Mouse (Mus musculus) cerebellum, adult 2 months (tissue): ENCODE results near the gene Upf2. TPM values are rescaled to one million over a fixed set of nuclear protein-coding genes. Genes with fewer than 3 reads are reported as not detected.
"Not testable (repeated sequence)": the region's sequence is repeated elsewhere in the genome, so short reads cannot be mapped to it uniquely, and the experiment has no call there.

ENCODE experiments used
- DNase-seq, 2 experiments: peaks; one replicate each; pipeline ENCODE4 v3.0.0; 2021
- H3K27ac ChIP-seq: fragments of 200-500 bp; 2 replicates; pipeline ENCODE4 v1.5.1; 2012; ENCODE audit warnings: low read length, control low read depth, inconsistent platforms; ENCODE audit not compliant: insufficient read depth
- H3K27me3 ChIP-seq: fragments of 200-500 bp; 2 replicates; pipeline ENCODE4 v1.6.1; 2012; ENCODE audit warnings: inconsistent platforms, mild to moderate bottlenecking, low read length, moderate library complexity; ENCODE audit not compliant: control insufficient read depth, insufficient read depth
- H3K4me1 ChIP-seq: fragments of 200-500 bp; 2 replicates; pipeline ENCODE4 v1.6.1; 2011; ENCODE audit warnings: low read length; ENCODE audit not compliant: control insufficient read depth, insufficient read depth
- H3K4me3 ChIP-seq: fragments of 200-500 bp; replicated peaks from 2 replicates; pipeline ENCODE3; 2011; ENCODE audit warnings: mild to moderate bottlenecking, low read depth, low read length, control low read depth; ENCODE audit not compliant: insufficient read depth
- CTCF ChIP-seq: fragments of 200-500 bp; IDR thresholded peaks from 2 replicates; pipeline ENCODE4 v1.5.1; 2011; ENCODE audit warnings: low read depth, mild to moderate bottlenecking, control low read depth, low read length, moderate library complexity, borderline replicate concordance; ENCODE audit not compliant: insufficient read depth
- POLR2A ChIP-seq: fragments of 200-500 bp; IDR thresholded peaks from 2 replicates; pipeline ENCODE4 v1.6.1; 2011; ENCODE audit warnings: low read length, control low read depth, borderline replicate concordance; ENCODE audit not compliant: insufficient read depth
- WGBS: fragments of 180-500 bp; shearing (Covaris S2); methylation state at CpG from one replicate; pipeline ENCODE4 v1.1.7; 2018; 5-methylcytosine and 5-hydroxymethylcytosine counted together
- polyA plus RNA-seq: library from polyadenylated mRNA; depleted of rRNA; stranded (reverse); fragments of >200 nt; gene quantifications from 2 replicates; pipeline ENCODE4 v1.2.3, GENCODE M21; 2012

Upf2 gene
- polyA plus RNA-seq, 1 experiment: 21.8 TPM

DNA sequence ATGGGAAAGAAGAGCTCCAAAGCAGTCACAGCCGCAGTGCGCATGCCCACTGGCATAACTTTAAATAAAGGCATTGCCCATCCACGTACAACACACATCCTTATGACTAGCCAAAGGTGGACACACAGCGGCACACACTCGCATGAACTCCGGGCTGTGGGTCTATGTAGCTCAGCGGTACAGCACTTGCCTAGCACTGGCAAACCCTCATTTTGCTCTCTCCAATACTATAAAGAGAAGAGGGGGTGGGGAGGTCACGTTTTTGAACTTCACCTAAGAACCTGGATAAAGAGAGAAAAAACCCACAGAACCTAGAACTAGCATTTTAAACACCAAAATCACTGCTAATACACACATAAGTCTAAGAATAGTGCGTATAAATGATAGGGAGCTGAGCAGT lies 10.3 kb upstream of the Upf2 start:
- H3K4me3 ChIP-seq: no peak overlapping the region
- no peak for TF ChIP-seq POLR2A
- no peak for DNase-seq
- no peaks in the 10 kb centered on the region for H3K27me3 ChIP-seq
- no peak overlapping the region for H3K27ac ChIP-seq
- no peaks in the 10 kb centered on the region; the same call in 1 of the 2 replicates for H3K4me1 ChIP-seq
- WGBS: 92% methylated on average over 9 of the region's 9 CpGs

- H3K27ac ChIP-seq: no peak overlapping the region
- H3K4me3 ChIP-seq: peak overlapping the region; percentile 60
- no peaks in the 10 kb centered on the region; the same call in 1 of the 2 replicates for H3K4me1 ChIP-seq
- TF ChIP-seq CTCF (no peak), POLR2A (no peak)
- H3K27me3 ChIP-seq: no peaks in the 10 kb centered on the region
- no peak for DNase-seq
- 64% methylated on average over 11 of the region's 11 CpGs for WGBS
These were observed 9.3 kb upstream of the Upf2 start for GRCm38 (mm10) chr2:5941861-5942415.

DNA sequence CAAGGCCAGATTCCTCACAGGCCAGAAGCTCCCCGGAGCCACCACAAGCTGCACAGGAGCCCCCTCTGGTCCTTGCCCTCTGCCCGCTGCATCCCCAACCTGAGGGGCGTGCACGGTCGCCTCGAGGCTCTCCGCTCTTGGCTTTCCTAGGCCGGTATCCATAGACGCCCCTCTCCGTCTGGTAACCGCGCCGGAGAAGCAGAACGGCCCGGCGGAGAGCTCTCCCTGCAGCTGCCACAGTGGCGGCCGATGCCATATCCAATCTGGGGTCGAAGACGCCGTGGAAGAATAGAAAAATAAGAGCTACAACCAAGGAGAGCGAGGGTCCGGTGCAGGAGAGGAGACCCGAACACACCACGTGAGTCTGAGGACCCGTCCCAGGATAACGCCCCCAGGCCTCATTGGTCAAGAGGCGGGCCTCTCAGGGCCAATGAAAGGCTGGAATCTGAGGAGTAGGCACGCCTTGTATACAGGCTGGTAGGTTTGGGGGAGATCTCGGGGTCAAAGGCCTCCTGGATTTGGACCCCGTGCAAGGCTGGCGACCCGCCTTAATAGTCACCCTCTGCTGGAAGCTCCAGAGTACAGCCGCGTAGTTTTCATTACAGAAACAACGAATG lies 8.7 kb upstream of the Upf2 start, which contains the start of gene Dhtkd1:
TSS of gene Dhtkd1 (minus strand) at position 377 of the 617 bp plus-strand sequence.
- H3K4me1 ChIP-seq: no peaks in the 10 kb centered on the region; the same call in 1 of the 2 replicates
- DNase-seq: peak; percentile 64 to 65
- H3K27ac ChIP-seq: no peak within 1 kb of the TSS
- peak within 1 kb of the TSS; percentile 60 for H3K4me3 ChIP-seq
- no peaks in the 10 kb centered on the region for H3K27me3 ChIP-seq
- TF ChIP-seq POLR2A (no peak), CTCF (no peak)
- WGBS: 2% methylated on average over 36 of the region's 36 CpGs

DNA sequence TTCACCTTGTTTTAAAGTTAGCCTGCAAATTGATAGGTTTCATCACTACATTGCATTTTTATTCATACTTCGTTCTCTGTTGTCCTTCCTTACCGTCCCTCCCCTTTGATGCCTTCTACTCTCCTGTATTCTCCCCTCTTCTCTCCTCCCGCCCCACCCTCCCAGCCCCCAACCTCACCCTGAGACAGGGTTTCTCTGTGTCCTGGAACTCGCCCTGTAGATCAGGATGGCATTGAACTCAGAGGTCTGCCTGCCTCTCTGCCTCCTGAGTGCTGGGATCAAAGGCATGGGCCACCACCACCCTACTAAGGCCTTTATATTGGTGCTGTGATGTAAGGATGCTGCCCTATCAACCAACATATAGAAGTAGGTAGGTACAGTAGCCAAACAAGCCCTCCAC lies 8.2 kb upstream of the Upf2 start:
- no peaks in the 10 kb centered on the region for H3K27me3 ChIP-seq
- DNase-seq: no peak
- H3K4me1 ChIP-seq: no peaks in the 10 kb centered on the region; the same call in 1 of the 2 replicates
- 62% methylated on average over 4 of the region's 4 CpGs for WGBS
- no peak overlapping the region for H3K27ac ChIP-seq
- TF ChIP-seq POLR2A (no peak), CTCF (no peak)
- peak overlapping the region; percentile 60 for H3K4me3 ChIP-seq

- WGBS: 96% methylated on average over 1 of the region's 1 CpGs
- no peaks in the 10 kb centered on the region; the same call in none of the 2 replicates for H3K4me1 ChIP-seq
- no peak for TF ChIP-seq POLR2A
- TF ChIP-seq CTCF: no peak
These were observed 5.6 kb upstream of the Upf2 start for GRCm38 (mm10) chr2:5945629-5946028.

GRCm38 (mm10) chr2:5946876-5947275 lies 4.4 kb upstream of the Upf2 start:
- no peak for TF ChIP-seq POLR2A
- TF ChIP-seq CTCF: no peak
- Histone ChIP-seq H3K4me1 (no peaks in the 10 kb centered on the region; the same call in none of the 2 replicates), H3K27ac (no peak overlapping the region), H3K4me3 (no peak overlapping the region), H3K27me3 (no peaks in the 10 kb centered on the region)
- 90% methylated on average over 3 of the region's 3 CpGs for WGBS
- no peak for DNase-seq

More at GRCm38 (mm10) chr2:5945629-5946028, 5.6 kb upstream of the Upf2 start:
- H3K4me3 ChIP-seq: no peak overlapping the region
- no peaks in the 10 kb centered on the region for H3K27me3 ChIP-seq
- H3K27ac ChIP-seq: no peak overlapping the region
- DNase-seq: no peak

DNA sequence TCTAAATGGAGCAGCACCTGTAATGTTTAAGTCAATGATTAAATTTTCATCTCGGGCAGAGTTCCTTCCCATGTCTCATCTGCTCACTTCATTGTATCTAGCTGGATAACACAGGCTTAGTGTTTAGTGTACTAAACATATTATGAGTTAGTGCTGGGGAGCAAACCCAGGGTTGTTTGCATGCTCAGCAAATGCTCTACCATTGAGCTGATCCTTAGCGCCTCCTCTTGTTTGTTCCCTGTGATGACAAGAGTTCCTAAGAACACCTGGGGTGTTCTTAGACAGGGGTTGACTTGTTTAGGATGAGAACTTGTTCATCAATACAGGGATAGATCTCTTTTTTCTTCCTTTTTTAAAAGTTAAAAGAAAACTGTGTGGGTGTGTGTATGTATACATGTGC lies 2.3 kb upstream of the Upf2 start:
- H3K4me1 ChIP-seq: no peaks in the 10 kb centered on the region; the same call in 1 of the 2 replicates
- no peaks in the 10 kb centered on the region for H3K27me3 ChIP-seq
- TF ChIP-seq CTCF (no peak), POLR2A (no peak)
- no peak overlapping the region for H3K4me3 ChIP-seq
- no peak for DNase-seq
- H3K27ac ChIP-seq: no peak overlapping the region
- WGBS: 85% methylated on average over 2 of the region's 2 CpGs

- H3K27me3 ChIP-seq, H3K4me3 ChIP-seq, H3K4me1 ChIP-seq, H3K27ac ChIP-seq: not testable (repeated sequence)
- WGBS: 96% methylated on average over 9 of the region's 9 CpGs
- DNase-seq: peak in 1 of 2 experiments; percentile 11
These were observed 1.4 kb upstream of the Upf2 start for GRCm38 (mm10) chr2:5949821-5950220.
